Mouse (Mus musculus) G1E (cell line): ENCODE measurements around the gene Adap1.

ENCODE experiments used
- CTCF ChIP-seq: IDR thresholded peaks from 2 replicates; pipeline ENCODE4 v1.5.1; 2012; ENCODE audit warnings: low read depth, low read length, inconsistent platforms, mixed read lengths
- GATA1 ChIP-seq: IDR thresholded peaks from 2 replicates; pipeline ENCODE4 v1.6.1; 2012; ENCODE audit warnings: borderline replicate concordance, low read length, inconsistent platforms, mixed read lengths

DNA sequence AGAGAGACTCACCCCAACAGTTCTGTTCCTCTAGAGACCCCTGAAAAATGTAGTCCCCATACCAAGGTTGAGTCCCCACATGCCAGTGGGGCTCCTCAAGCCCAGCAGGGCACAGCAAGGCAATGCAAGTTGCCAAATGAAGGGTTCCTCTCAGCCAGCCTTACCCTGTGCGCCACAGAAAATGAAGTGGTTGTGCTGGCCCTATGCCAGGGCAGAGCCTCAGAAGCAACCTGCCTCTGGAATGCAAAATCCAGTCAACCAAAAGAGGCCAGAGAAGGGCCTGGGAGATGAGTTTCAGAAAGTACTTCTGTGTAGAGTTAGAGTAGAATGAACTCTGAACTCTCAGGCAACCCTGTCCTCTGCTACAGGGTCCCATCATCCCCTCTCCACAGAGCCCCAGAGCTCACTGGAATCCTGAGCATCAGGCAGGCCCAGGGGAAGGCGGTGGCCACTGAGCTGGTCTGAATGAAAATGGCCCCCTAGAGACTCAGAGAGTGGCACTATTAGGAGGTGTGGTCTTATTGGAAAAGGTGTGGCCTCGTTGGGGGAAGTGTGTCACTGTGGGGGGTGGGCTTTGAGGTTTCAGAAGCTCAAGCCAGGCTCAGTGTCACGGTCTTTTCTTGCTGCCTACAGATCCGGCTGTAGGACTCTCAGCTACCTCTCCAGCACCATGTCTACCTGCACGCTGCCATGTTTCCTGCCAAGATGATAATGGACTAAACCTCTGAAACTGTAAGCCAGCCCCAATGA, 33.4 kb downstream of the Adap1 start:
- TF ChIP-seq CTCF (no peak), GATA1 (no peak)
